Mouse (Mus musculus): ENCODE measurements at regions not wholly inside any gene's neighbourhood (a gene's known extent, or its start where the extent isn't known, plus 50 kb on each side); places are given as distances from the start of the nearest gene placed in this dataset.
A peak's percentile ranks its signal among the peaks of the same experiment; 100 is the strongest.

DNA sequence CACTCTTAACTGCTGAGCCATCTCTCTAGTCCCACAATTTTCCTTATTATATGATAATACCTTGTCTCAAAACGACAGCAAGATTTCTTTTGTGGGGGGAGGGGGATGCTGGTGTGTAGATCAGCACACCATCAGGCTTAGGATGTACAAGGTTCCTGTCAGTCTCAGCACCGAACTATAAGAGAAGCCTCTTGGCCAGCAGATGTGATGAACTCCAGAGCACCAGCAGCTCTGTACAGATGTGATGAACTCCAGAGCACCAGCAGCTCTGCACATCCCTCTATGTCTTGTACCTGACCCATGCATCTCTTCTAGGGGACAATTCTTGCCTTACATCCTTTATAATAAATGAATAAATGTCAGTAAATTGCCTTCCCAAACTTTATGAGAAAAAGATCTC is 1163.7 kb downstream of the 4930447A16Rik start:
- ATAC-seq (no peak), DNase-seq (ENCODE audit: low spot score) (no peak)
- WGBS = 79% methylated on average over 2 of the region's 2 CpGs
- Histone ChIP-seq H3K27me3 (replicated peaks; ENCODE audit: insufficient read depth, low read length) (no peaks in the 10 kb centered on the region), H3K9ac (replicated peaks; ENCODE audit: low read depth) (no peak overlapping the region), H3K9me3 (ENCODE audit: low read length) (no peaks in the 10 kb centered on the region), H3K27ac (ENCODE audit: low read length) (no peak overlapping the region), H3K4me1 (ENCODE audit: insufficient read depth, low read depth, low read length) (no peaks in the 10 kb centered on the region), H3K36me3 (ENCODE audit: insufficient read depth, low read length) (no peaks in the 10 kb centered on the region), H3K4me2 (replicated peaks; ENCODE audit: low read depth, low read length) (no peak overlapping the region), H3K4me3 (ENCODE audit: low read depth, low read length) (no peak overlapping the region)
- no peak for TF ChIP-seq EP300 (IDR thresholded peaks at IDR 0.05)
- TF ChIP-seq CTCF (IDR thresholded peaks at IDR 0.05) = no peak

DNA sequence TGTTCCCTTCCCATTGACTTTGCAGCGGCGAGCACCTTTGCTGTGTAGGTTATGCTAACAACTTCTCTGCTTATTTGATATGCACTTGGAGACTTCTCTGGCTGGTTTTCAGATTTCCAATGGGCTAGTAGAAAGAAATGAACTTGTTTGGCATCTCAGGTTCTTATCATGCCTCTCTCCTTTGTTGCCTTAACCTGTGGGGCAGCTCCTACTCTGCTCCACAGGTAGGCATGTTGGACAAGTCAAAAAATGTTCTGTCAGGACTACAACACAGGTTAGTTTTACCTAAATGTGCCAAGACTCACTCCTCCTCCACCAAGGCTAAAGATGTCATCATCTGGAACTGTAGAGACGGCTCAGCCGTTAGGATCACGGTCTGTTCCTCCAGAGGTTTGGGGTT is 1164.3 kb downstream of the 4930447A16Rik start:
- 72% methylated on average over 5 of the region's 5 CpGs for WGBS
- ATAC-seq (peak; percentile 43; the same call in 1 of the 2 replicates), DNase-seq (ENCODE audit: low spot score) (peak; percentile 46)
- Histone ChIP-seq H3K9me3 (ENCODE audit: low read length) (no peaks in the 10 kb centered on the region), H3K9ac (replicated peaks; ENCODE audit: low read depth) (no peak overlapping the region), H3K4me2 (replicated peaks; ENCODE audit: low read depth, low read length) (no peak overlapping the region), H3K4me1 (ENCODE audit: insufficient read depth, low read depth, low read length) (no peaks in the 10 kb centered on the region), H3K27me3 (replicated peaks; ENCODE audit: insufficient read depth, low read length) (no peaks in the 10 kb centered on the region), H3K36me3 (ENCODE audit: insufficient read depth, low read length) (no peaks in the 10 kb centered on the region), H3K27ac (ENCODE audit: low read length) (no peak overlapping the region), H3K4me3 (ENCODE audit: low read depth, low read length) (no peak overlapping the region)
- TF ChIP-seq CTCF (IDR thresholded peaks at IDR 0.05) (no peak), EP300 (IDR thresholded peaks at IDR 0.05) (no peak)

DNA sequence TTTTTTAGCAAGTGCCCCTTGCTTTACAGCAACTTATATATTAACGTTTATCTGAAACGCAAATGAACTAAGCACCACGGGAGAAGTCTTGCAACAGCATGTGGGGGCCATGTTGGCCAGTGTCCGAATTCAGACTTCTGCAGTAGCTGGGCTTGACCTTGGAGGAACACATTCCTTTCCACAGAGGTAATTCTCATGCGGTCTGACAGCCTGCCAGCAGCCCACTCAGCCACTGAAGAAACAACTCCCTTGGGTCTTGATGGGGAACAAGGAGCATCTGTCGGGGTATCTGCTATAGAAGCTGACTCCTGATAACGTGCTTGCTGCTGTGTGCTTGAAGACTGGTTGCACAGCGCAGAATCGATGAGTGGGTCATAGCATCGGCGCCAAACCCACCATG is 1168.7 kb downstream of the 4930447A16Rik start:
- peak; percentile 91 for ATAC-seq
- Histone ChIP-seq H3K9ac (replicated peaks; ENCODE audit: low read depth) (no peak overlapping the region), H3K27me3 (replicated peaks; ENCODE audit: insufficient read depth, low read length) (no peaks in the 10 kb centered on the region), H3K36me3 (ENCODE audit: insufficient read depth, low read length) (no peaks in the 10 kb centered on the region), H3K4me2 (replicated peaks; ENCODE audit: low read depth, low read length) (no peak overlapping the region), H3K27ac (ENCODE audit: low read length) (no peak overlapping the region; the same call in 1 of the 2 replicates), H3K4me3 (ENCODE audit: low read depth, low read length) (no peak overlapping the region), H3K4me1 (ENCODE audit: insufficient read depth, low read depth, low read length) (no peaks in the 10 kb centered on the region), H3K9me3 (ENCODE audit: low read length) (no peaks in the 10 kb centered on the region)
- DNase-seq (ENCODE audit: low spot score) = peak; percentile 83
- WGBS = 56% methylated on average over 11 of the region's 11 CpGs
- TF ChIP-seq CTCF (IDR thresholded peaks at IDR 0.05) (no peak), EP300 (IDR thresholded peaks at IDR 0.05) (0 out of 2 replicates have a peak, but pooled peaks have one; percentile 26)

DNA sequence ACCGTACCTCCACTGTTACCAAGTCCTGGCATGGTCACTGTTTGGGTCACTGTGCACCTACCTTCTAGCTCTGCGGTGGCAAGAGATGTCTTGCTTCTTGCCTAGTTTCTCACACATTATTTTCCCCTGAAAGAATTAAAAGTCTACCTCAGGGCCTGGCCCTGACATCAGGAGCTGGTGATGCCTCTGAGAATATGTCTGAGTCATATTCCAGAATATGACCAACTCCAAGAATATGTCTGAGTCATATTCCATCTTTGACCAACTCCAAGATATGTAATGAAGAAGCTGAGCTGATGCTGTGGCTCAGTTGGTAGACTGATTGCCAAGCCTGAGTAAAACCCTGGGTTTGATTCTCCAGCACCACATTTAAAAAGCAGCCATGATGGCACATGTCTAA is 1169.4 kb downstream of the 4930447A16Rik start:
- Histone ChIP-seq H3K36me3 (ENCODE audit: insufficient read depth, low read length) (no peaks in the 10 kb centered on the region), H3K4me3 (ENCODE audit: low read depth, low read length) (no peak overlapping the region), H3K9me3 (ENCODE audit: low read length) (no peaks in the 10 kb centered on the region), H3K27me3 (replicated peaks; ENCODE audit: insufficient read depth, low read length) (no peaks in the 10 kb centered on the region), H3K4me1 (ENCODE audit: insufficient read depth, low read depth, low read length) (no peaks in the 10 kb centered on the region), H3K9ac (replicated peaks; ENCODE audit: low read depth) (no peak overlapping the region), H3K4me2 (replicated peaks; ENCODE audit: low read depth, low read length) (no peak overlapping the region), H3K27ac (ENCODE audit: low read length) (no peak overlapping the region; the same call in 1 of the 2 replicates)
- no peak for DNase-seq (ENCODE audit: low spot score)
- 91% methylated on average over 2 of the region's 2 CpGs for WGBS
- no peak for TF ChIP-seq CTCF (IDR thresholded peaks at IDR 0.05)
- no peak for TF ChIP-seq EP300 (IDR thresholded peaks at IDR 0.05)
- 0 out of 2 replicates have a peak, but pooled peaks have one; percentile 25 for ATAC-seq

DNA sequence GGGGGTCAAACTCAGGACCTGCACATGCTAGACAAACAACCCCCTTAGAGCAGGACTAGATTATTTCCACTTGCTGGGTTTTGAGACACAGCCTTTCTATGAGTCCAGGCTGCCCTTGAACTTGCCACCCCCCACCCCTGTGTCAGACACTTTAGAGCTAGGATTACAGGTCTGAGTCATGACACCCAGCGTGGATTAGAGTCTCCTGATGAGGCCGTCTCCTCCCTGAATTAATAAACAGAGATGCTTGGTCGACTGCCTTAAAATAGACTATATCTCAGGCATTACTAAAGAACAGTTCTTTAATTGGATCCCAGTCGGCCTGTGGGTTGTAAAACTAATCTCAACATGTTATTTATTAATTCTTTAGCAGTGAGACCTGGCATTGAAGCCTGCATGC is 1170.5 kb downstream of the 4930447A16Rik start:
- no peak for ATAC-seq
- no peak for TF ChIP-seq CTCF (IDR thresholded peaks at IDR 0.05)
- no peak for TF ChIP-seq EP300 (IDR thresholded peaks at IDR 0.05)
- Histone ChIP-seq H3K4me1 (ENCODE audit: insufficient read depth, low read depth, low read length) (no peaks in the 10 kb centered on the region), H3K9me3 (ENCODE audit: low read length) (no peaks in the 10 kb centered on the region), H3K27ac (ENCODE audit: low read length) (no peak overlapping the region), H3K27me3 (replicated peaks; ENCODE audit: insufficient read depth, low read length) (no peaks in the 10 kb centered on the region), H3K36me3 (ENCODE audit: insufficient read depth, low read length) (no peaks in the 10 kb centered on the region), H3K9ac (replicated peaks; ENCODE audit: low read depth) (no peak overlapping the region), H3K4me2 (replicated peaks; ENCODE audit: low read depth, low read length) (no peak overlapping the region), H3K4me3 (ENCODE audit: low read depth, low read length) (no peak overlapping the region)
- no peak for DNase-seq (ENCODE audit: low spot score)
- WGBS = 64% methylated on average over 4 of the region's 4 CpGs

DNA sequence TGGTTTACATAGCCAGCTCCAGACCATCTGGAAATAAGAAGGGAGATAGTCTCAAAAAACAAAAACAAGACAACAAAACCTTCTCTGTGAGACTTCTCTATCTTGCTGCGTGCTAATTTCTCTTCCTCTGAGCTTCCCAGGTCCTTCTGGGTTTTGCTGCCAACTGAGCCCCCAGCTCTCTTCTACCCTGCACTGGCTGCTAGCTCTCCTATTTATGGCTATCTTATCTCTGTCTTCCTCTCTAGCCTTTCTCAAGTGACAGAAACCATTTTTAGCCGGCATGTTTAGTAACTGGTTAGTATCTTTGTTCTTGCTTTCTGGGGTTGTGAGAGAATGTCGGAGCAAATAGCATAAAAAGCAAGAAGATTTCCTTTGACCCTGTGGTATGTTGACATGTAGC is 1172.1 kb downstream of the 4930447A16Rik start:
- Histone ChIP-seq H3K9ac (replicated peaks; ENCODE audit: low read depth) (no peak overlapping the region), H3K36me3 (ENCODE audit: insufficient read depth, low read length) (no peaks in the 10 kb centered on the region), H3K4me2 (replicated peaks; ENCODE audit: low read depth, low read length) (no peak overlapping the region), H3K4me1 (ENCODE audit: insufficient read depth, low read depth, low read length) (no peaks in the 10 kb centered on the region), H3K27ac (ENCODE audit: low read length) (no peak overlapping the region), H3K27me3 (replicated peaks; ENCODE audit: insufficient read depth, low read length) (no peaks in the 10 kb centered on the region), H3K4me3 (ENCODE audit: low read depth, low read length) (no peak overlapping the region), H3K9me3 (ENCODE audit: low read length) (no peaks in the 10 kb centered on the region)
- 54% methylated on average over 3 of the region's 3 CpGs for WGBS
- ATAC-seq (no peak), DNase-seq (ENCODE audit: low spot score) (no peak)
- TF ChIP-seq CTCF (IDR thresholded peaks at IDR 0.05) (no peak), EP300 (IDR thresholded peaks at IDR 0.05) (no peak)

DNA sequence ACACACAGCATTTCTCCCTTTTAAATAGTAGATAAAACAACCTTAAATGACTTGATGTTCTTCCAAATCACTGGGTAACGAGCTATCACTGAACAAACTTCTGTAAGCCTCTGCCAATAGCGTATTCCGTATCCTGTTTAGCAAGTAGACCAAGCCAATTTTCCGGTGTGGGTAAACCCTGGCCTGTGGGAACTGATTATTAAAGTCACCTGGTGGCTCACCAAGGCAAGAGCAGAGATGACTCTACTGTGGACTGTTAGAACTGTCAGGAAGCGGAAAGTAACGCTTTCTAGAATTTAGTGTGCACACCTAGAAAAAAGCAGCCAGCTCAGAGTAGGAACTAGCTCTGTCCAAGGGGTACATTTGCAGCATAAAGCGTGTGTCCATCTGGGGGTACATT is 1176.1 kb downstream of the 4930447A16Rik start:
- no peak for ATAC-seq
- H3K9me3 ChIP-seq (ENCODE audit: low read length) = no peaks in the 10 kb centered on the region
- no peak overlapping the region for H3K4me3 ChIP-seq (ENCODE audit: low read depth, low read length)
- H3K27me3 ChIP-seq (replicated peaks; ENCODE audit: insufficient read depth, low read length) = no peaks in the 10 kb centered on the region
- no peak overlapping the region for H3K9ac ChIP-seq (replicated peaks; ENCODE audit: low read depth)
- H3K4me1 ChIP-seq (ENCODE audit: insufficient read depth, low read depth, low read length) = no peaks in the 10 kb centered on the region
- peak; percentile 18 for DNase-seq (ENCODE audit: low spot score)
- 68% methylated on average over 7 of the region's 7 CpGs for WGBS
- H3K36me3 ChIP-seq (ENCODE audit: insufficient read depth, low read length) = no peaks in the 10 kb centered on the region
- H3K27ac ChIP-seq (ENCODE audit: low read length) = no peak overlapping the region
- TF ChIP-seq EP300 (IDR thresholded peaks at IDR 0.05) = no peak
- TF ChIP-seq CTCF (IDR thresholded peaks at IDR 0.05) = no peak
- H3K4me2 ChIP-seq (replicated peaks; ENCODE audit: low read depth, low read length) = no peak overlapping the region

Measured in lung, postnatal 0 days (tissue).